Mouse (Mus musculus) thymus, adult 2 months (tissue): ENCODE data around the gene St6galnac5.

Source experiments
- CTCF ChIP-seq: fragments of 200-500 bp; IDR thresholded peaks from 2 replicates; pipeline ENCODE4 v1.5.1; 2012; ENCODE audit warnings: mild to moderate bottlenecking, control low read depth, low read length, moderate library complexity, borderline replicate concordance; ENCODE audit not compliant: control insufficient read depth, poor library complexity, insufficient read depth; ENCODE audit errors: extremely low read depth
- POLR2A ChIP-seq: fragments of 200-500 bp; IDR thresholded peaks from 2 replicates; pipeline ENCODE4 v1.6.1; 2012; ENCODE audit warnings: mild to moderate bottlenecking, low read length, control low read depth, moderate library complexity; ENCODE audit not compliant: control insufficient read depth, poor library complexity, insufficient read depth; ENCODE audit errors: extremely low read depth

DNA sequence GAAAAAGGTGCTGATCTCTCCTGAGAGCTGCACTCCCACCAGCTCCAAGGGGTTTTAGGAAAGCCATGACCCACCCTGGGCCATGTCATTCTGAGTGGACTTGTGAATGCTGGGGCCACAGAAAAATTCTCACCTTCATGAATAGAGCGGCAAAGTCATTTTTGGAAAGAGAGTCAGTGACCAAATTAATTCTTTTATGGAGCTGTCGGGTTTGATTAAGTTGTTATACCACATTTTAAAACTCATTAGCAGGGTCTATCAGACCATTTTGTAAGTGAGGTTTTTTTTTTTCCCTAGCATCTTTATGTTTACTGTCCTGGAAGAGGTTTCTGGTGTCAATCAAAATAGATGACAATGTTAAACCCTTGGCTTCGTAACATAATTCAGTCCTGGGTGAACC, 98.5 kb downstream of the St6galnac5 start:
- TF ChIP-seq CTCF (no peak), POLR2A (no peak)
